Mouse (Mus musculus) bone marrow, adult 2 months (tissue): ENCODE data around the gene Pusl1.

Source experiments
- CTCF ChIP-seq: fragments of 200-500 bp; IDR thresholded peaks from 2 replicates; pipeline ENCODE4 v1.5.1; 2011; ENCODE audit warnings: low read length, control low read depth; ENCODE audit not compliant: control insufficient read depth, insufficient read depth
- POLR2A ChIP-seq: fragments of 200-500 bp; IDR thresholded peaks from 2 replicates; pipeline ENCODE4 v1.6.1; 2011; ENCODE audit warnings: low read depth, mild to moderate bottlenecking, control low read depth, low read length, borderline replicate concordance; ENCODE audit not compliant: control insufficient read depth

- no peak for TF ChIP-seq POLR2A
- TF ChIP-seq CTCF = peak; percentile 38
Measured at GRCm38 (mm10) chr4:155904318-155905102, 12.9 kb upstream of the Pusl1 start.
